Mouse (Mus musculus): ENCODE measurements around the gene Leng8.
"Not testable (repeated sequence)": the region's sequence is repeated elsewhere in the genome, so short reads cannot be mapped to it uniquely, and the experiment has no call there.

Gene Leng8

DNA sequence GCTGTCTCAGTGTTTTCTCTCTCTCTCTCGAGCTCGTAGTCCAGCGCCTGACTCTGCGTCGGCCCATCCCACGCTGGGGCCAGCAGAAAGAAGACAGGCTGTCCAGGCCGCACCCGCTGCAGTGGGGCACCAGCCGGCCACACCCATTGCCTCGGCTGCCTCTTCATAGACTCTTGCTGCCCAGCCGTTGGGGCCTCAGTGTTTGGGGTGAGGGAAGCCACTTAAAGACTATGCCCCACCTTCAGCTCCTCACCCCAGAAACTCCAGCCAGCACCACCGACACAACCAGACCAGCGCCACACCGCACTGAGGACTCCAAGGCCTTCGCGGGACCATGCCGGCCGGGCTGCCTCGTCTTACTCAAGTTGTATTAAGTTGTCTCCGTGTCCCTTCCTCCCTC is 10.5 kb downstream of the Leng8 start:
- in situ Hi-C loops (cut with MboI): no loop called here

DNA sequence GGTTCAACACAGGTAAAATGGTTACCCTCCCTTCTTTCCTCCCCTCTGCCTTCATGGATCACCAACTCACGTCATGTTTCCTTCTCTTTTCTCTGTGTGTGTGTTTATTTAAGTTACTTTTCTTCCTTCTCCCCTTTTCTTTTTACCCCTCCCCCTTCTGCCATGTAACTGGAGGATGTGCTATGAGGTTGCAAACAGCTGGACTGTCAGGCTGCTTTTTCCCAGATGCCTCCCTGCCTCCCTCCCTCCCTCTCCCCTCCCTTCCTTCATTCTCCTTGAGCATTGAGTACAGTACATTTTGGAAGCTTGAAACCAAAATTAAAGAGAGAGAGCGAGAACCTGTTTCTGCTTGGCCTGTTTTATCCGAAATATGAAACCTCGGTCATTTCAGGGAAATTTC is 11.0 kb downstream of the Leng8 start:
- in situ Hi-C loops (cut with MboI): no loop called here

DNA sequence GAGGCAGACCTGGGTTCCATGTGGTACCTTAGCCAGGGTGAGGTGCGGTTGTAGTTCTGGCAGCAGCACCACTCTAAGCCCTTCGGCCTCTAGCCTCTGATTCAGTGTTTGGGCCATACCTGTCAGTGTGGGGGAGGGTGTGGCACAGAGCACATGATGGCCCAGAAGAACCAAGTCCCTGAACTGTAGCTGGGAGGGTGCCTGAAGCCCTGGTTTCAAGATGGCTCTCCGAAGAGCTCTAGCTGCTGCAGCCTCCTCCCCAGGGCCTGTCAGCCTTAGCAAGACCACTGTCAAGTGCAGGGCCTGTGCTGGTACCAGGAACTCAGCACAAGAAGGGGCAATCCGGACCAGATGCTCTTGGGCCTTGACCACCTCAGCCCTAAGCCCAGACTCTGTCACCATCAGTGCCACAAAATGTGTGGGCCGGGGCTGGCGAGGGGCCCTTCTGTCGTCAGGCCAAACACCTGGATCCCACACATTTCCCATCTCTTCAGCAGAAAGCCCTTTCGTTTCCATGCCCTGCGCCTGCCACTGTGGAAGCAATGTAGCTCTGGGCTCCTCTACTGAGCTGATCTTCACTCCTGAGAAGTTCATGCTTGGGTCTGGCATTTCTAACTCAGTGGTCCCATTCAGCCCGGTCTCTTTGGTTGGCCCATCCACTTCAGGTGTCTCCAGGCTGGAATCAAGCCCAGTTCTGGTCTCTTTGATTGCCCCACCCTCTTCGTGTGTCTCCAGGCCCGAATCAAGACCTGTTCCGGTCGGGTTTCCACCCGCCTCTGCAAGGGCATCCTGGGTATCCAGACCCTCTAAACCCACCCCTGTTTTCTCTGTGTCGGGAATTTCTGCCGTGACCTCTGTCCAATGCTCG is 11.7 kb downstream of the Leng8 start:
- in situ Hi-C loops (cut with MboI): no loop called here

DNA sequence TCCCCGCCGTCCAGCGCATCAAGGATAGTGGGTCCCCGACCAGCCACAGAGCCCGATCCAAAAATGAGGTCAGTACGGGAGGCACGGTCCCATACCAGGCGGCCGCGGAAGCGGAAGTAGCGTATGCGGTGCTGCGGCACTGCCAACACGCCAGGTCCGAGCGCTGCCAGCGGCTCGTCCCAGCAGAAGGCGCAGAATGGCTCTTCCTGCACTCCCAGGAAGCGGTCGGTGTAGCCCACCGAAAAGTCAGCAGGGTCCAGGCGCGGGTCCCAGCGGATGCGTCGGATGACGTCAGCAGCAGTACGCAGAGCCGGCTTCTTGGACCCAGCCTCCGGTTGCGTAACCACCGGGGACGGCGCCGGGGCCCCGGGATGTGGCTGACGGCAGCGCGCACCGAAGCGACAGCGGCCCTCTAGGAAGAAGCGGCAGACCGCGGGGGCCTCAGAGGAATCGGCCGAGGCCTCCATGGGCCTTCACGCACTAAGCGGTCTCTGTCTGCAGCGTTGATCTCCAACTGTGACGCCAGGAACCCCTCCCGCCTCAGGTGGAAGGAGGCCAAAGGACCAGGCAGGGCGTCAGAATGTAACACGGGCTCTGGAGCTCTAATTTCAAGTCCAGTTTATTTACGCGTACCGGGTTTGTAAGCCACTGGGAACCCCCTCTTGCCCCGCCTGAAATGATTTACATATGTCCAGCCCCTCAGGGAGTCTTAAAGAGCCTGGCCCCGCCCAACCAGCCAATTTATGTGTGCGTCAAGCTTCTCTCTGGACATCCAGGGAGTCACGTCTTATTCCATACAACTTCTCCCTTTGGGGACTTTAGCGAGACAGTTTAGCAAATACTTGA is 12.6 kb downstream of the Leng8 start:
- in situ Hi-C loops (cut with MboI): no loop called here

DNA sequence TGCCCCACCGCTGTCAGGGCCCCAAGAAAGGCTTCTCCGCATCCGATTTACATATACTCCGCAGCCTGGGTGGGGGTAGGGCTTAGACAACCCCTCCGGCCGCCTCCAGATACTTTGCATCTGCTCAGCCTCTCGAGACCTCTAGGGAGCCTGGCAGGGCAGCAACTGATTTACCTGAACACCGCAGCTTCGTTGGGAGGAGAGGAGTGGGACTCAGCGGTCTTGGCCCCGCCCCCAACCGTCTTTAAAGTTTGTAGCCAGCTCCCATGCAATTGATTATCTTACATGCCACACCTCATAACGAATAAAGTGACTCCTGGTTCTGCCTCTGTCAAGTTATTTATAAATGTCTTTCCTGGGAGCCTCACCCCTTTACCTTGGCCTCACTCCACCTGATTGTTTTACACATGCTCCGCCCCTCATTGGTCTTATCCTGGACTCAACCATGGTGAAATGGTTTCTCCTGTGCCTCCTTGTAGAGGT is 13.3 kb downstream of the Leng8 start, which contains the start of gene Leng9:
Gene Leng9, minus strand, starts transcription at position 316 of the 483 bp plus-strand sequence.
- in situ Hi-C loops (cut with MboI): no loop called here

DNA sequence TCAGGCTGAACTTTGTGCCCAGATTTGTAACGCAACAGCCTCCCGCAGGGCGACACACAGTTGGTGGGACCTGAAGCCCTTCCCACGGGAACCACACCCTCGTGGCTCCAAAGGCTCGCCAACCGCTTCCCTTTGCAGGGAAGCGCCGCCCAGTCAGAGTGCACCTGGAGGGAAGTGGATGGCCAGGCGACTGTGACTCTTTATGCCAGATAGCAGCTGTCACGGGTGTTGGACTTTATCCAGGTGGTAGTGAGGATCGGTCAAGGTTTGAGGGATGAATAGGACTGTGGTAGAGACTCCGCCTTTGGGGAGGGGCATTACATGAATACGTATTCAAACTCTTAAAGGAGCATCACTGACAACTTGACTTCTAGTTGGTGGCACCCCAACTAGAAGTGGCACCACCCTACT is 14.0 kb downstream of the Leng8 start:
- in situ Hi-C loops (cut with MboI): no loop called here

DNA sequence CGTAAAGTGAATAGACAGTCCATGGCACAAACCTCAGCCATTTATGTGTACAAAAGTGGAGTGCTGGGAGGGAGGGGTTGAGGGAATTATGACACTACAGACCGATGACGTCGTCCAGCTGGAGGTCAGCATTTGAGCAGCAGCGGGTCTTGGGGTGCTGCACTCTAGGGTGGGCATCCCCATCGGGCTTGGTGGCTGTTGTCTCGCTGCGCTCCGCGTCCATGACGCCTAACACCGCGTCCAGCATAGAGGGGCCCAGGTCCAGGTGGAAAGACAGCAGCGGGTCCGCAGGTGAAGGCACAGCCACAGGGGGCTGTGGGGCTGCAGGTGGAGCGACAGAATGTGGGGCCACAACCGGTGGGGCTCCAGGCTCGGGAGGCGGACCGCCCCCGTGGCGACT is 14.4 kb downstream of the Leng8 start:
- in situ Hi-C loops (cut with MboI): no loop called here

DNA sequence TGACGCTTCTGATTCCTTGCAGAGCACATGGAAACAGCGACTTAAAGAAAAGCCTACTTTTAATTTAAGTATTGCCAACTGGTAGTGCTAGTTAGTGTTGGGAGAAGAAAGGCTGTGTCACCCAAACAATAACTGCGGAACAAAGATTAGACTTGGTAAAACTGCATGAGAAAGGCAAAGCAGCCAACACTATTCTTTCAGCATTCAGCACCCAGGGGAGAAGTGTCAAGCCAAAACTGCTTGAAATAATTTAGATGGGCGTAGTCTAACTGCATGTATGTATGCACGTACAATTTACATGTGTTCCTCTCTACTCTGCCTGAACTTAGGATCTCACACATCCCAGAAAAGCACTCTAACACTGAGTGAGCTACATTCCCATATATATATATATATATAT is 17.5 kb downstream of the Leng8 start:
- in situ Hi-C loops (cut with MboI): no loop called here

DNA sequence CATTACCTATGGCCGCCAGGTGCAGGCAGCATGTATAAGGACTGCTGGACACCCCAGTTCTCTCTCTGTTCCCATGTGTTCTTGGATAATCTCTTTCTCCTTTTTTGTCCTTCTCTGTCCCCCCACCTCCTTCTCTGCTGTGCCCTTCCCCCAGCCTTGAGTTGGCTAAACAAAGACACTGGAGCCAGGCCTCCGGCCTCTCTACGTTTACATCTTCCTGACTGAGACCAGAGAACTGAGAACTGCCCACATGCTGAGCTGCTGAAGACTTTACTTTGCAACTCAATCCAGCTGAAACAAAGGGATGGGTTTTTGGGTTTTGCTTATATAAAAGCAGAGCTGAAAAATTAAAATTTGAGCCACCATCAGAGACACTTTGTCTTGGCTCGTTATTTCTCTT is 18.1 kb downstream of the Leng8 start:
- in situ Hi-C loops (cut with MboI): no loop called here

DNA sequence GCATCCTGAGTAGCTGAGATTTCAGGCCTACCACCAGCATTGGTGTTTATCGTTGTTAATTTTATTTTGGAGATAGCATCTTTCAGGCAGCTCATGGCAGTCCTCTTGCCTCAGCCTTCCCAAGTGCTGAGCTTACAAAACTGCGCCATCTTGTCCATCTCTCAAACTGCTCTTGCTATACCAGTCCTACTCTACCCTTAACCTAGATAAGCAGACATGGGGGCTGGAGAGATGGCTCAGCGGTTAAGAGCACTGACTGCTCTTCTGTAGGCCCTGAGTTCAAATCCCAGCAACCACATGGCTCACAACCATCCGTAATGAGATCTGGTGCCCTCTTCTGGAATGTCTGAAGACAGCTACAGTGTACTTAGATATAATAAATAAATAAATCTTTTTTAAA is 24.8 kb downstream of the Leng8 start:
- in situ Hi-C loops (cut with MboI): not testable (repeated sequence)

DNA sequence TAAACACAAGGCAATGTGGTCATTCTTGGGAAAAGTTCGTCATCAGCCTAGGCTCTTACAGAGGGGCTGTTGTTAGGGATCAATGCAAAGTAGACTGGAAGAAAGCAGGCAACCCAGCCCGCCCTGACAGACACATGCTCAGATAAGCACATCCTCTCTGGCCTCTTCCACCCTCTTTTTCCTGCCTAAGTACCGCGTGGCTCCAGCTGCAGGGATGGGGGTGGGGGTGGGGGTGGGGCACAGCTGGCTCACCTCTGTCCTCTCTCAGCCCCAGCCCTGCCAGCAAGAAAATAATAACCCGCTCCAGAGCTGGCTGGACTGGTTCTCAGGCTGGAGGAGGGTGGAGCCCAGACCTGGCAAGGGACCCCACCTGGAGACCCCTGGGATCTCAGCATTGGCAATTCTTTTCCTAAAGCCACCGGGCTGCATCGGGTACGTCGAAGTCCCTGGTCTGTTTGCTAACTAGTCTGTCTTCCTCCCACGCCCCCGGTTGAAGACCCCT is 26.8 kb downstream of the Leng8 start:
- in situ Hi-C loops (cut with MboI): no loop called here

DNA sequence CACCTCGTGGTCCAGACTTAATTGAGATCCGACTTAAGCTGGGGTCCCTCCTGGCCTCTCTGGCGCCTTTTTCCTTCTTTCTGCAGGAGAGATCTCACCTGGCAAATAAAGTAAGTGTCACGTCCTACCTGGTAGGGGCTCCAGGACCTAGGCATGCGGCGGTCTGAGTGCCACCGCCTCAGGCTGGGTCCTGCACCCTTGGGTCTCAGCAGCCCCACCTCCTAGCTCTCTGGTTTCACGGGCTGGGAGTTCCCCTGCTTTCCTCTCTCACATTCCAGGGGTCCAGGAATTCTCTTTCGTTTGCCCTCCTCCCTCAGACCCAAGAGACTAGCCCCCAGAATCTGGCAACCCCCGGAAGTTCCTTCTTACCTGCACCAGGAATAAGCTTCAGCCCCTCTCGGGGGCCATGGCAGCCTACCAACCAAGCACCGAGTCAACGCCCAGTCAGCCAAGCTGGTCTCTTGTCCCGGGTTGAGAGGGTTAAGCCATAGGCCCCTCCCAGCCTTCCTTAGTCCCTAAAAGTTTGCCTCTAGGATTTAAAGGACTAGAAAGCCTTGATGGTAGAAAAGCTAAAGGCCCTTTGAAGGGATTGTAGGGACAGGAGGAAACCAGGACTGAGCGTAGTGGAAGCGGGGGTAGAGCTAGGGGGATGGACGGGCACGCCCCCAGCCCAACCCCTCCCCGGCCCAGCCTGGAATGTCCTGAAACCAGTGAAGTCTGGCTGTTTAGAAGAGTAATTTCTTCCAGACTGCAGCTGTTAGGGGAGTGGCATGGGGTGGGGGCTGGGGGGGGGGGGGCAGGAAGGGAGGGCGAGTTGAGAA is 27.5 kb downstream of the Leng8 start, which contains the start of gene Cdc42ep5:
Gene Cdc42ep5, minus strand, starts transcription at position 771 of the 821 bp plus-strand sequence.
- in situ Hi-C loops (cut with MboI): no loop called here

DNA sequence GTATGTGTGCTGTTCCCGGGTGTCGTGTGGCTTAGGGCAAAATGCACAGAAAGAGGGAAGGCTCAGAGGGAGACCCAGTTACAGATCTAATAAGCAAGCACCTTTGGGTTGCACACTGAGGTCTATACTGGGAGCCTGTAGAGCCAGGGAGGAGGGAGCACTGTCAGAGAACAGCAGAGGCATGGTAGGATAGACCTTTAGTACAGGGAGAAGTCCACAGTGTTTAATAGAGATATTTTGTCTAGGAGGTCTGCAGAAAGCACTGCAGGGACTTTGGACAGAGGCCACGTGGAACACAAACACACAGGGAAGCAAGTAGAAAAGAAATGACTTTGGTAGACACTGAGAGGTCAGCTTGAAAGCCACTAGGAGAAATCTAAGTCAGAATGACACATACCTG is 28.4 kb downstream of the Leng8 start:
- in situ Hi-C loops (cut with MboI): no loop called here

DNA sequence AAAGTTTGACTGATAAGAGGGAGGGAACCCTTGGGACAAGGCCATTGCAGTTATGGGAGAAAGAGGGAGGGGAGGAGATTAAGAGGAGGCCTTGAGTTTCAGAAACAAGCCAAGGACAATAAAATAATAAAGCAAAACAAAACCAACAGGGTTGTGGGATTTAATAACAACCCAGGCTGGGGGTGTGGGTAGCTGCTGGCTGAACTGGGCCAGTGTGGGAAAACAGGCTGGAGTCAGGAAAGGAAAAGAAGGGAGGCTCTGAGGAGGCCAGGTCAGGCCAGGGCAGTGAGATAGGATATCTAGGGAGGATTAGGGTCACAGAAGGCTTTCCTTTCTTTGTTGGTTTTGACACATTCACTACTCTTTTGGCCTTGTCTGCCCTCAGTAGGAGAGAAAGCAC is 30.3 kb downstream of the Leng8 start:
- in situ Hi-C loops (cut with MboI): no loop called here

DNA sequence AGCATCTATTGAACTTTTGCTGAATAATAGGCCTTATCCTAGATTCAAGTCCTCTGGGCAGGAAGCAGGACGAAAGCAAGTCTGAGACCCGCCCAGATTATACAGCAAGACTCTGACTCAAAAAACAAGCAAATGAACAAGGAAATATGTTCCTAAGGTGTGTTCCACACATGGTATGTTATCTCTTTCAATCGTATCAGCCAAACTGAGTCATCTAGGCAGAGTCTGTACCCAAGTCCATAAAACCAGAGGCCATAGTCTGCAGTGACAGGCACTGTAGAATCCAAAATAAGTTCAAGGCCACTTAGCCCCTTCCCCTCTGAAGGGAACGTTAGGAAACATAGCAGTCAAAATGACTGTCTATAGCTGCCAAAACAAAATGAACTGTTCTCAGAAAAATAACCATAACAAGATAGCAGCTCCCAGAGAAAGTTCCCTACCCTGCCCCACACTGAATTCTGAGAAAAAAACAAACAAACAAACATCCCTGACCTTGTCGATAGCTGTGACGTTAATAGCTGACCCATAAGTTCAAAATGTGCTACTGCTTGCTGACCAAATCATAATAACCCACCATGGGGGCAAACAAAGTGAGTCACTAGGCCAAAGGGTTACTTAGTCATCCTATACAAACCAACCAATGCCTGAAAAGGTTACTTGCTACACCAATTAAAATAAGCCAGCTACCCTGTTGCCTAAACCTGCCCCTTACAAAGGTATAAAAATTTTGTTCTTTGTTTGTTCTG is 33.5 kb downstream of the Leng8 start:
- in situ Hi-C loops (cut with MboI): no loop called here

DNA sequence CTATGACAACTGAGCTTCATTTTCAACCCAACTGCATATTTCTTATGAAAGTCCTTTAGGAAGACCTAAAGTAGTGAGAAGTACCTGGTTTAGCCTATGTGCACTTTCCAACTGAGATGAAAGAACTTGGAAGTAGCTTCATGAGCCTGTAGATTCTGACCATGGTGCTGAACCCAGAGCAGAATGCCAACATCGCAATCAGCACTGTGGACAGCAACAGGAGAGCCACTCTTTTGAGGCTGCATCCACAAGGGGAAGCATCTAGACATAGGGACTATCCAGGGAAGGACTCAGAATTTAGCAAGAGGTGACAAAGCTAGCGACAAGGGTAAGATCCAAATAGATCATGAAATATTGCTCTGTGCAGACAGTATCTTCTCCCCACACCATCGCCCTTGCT is 41.6 kb downstream of the Leng8 start:
- in situ Hi-C loops (cut with MboI): no loop called here

All from mature B cell (primary cell).